Mouse (Mus musculus) C2C12 (cell line): ENCODE results near the gene 4930432M17Rik.

Experiments used
- CEBPB ChIP-seq: IDR thresholded peaks from one replicate; pipeline ENCODE4 v1.6.1; 2011; ENCODE audit warnings: low read depth, mild to moderate bottlenecking, control low read depth, moderate library complexity
- CTCF ChIP-seq: IDR thresholded peaks from one replicate; pipeline ENCODE4 v1.5.1; 2011; ENCODE audit not compliant: control insufficient read depth, insufficient read depth, insufficient read length
- FOSL1 ChIP-seq: IDR thresholded peaks from one replicate; pipeline ENCODE4 v1.8.0; 2011; ENCODE audit warnings: mild to moderate bottlenecking, low read length; ENCODE audit not compliant: poor library complexity, insufficient read depth, severe bottlenecking
- MAX ChIP-seq: IDR thresholded peaks from one replicate; pipeline ENCODE4 v1.6.1; 2011; ENCODE audit warnings: mild to moderate bottlenecking, control low read depth
- MYOD1 ChIP-seq: IDR thresholded peaks from one replicate; pipeline ENCODE4 v1.6.1; 2011; ENCODE audit warnings: low read depth; ENCODE audit not compliant: control insufficient read depth, insufficient read length
- MYOG ChIP-seq: IDR thresholded peaks from one replicate; pipeline ENCODE4 v1.6.1; 2011; ENCODE audit not compliant: control insufficient read depth, insufficient read length; ENCODE audit errors: extremely low read depth
- USF1 ChIP-seq: IDR thresholded peaks from one replicate; pipeline ENCODE4 v1.6.1; 2011; ENCODE audit warnings: low read depth, mild to moderate bottlenecking, control low read depth, moderate library complexity

DNA sequence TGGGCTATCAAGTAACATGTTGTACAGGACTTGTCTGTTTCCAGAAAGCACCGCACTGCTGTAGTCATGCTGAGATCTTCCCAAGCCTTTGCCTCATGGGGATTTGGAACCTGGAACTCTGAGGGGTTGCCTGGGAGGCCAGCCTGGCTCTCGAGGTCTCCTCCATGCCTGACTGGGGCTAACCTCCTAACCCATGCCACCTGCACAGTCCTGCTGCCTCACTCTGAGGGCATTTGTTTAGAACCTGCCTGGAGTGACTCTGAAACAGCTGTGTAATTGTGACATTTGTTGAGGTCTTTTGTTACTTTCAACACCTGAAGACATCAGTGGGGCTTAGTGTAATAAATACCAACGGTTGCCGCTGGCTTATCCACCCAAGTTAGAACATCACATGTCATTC, 41.7 kb downstream of the 4930432M17Rik start:
- TF ChIP-seq CTCF = no peak
- no peak for TF ChIP-seq USF1
- TF ChIP-seq MAX = no peak
- TF ChIP-seq MYOD1 = no peak
- no peak for TF ChIP-seq CEBPB
- TF ChIP-seq FOSL1 = no peak
- no peak for TF ChIP-seq MYOG
